Mouse (Mus musculus) cerebellum, postnatal 10 days (tissue): ENCODE results near the gene Zfp365.

Experiments
- DNase-seq, 2 experiments: peaks; one replicate each; pipeline ENCODE4 v3.0.0; 2021; ENCODE audit warnings: mixed read lengths in 2 of 2

Gene Zfp365

GRCm38 (mm10) chr10:67912337-67912776 lies at the start of gene Zfp365:
Gene Zfp365, minus strand, starts transcription at chr10:67912662.
- DNase-seq, result peak; percentile 89 to 93

- DNase-seq, result no peak
Observed at GRCm38 (mm10) chr10:67959982-67960381, 47.5 kb upstream of the Zfp365 start.

GRCm38 (mm10) chr10:67955982-67956381 lies 43.5 kb upstream of the Zfp365 start:
- DNase-seq, result no peak

- DNase-seq, result no peak
Observed at GRCm38 (mm10) chr10:67951690-67952089, 39.2 kb upstream of the Zfp365 start.

- no peak for DNase-seq
Observed at GRCm38 (mm10) chr10:67950059-67950748, 37.7 kb upstream of the Zfp365 start.

- no peak for DNase-seq
Observed at GRCm38 (mm10) chr10:67943513-67943912, 31.1 kb upstream of the Zfp365 start.

- no peak for DNase-seq
Observed at GRCm38 (mm10) chr10:67939546-67939945, 27.1 kb upstream of the Zfp365 start.

GRCm38 (mm10) chr10:67937775-67938174 lies 25.3 kb upstream of the Zfp365 start:
- DNase-seq, result no peak

- DNase-seq, result no peak
Observed at GRCm38 (mm10) chr10:67936944-67937343, 24.5 kb upstream of the Zfp365 start.

GRCm38 (mm10) chr10:67932780-67933179 lies 20.3 kb upstream of the Zfp365 start:
- DNase-seq, result no peak

GRCm38 (mm10) chr10:67931328-67931727 lies 18.9 kb upstream of the Zfp365 start:
- DNase-seq, result no peak

- no peak for DNase-seq
Observed at GRCm38 (mm10) chr10:67928584-67928983, 16.1 kb upstream of the Zfp365 start.

GRCm38 (mm10) chr10:67927718-67928455 lies 15.4 kb upstream of the Zfp365 start:
- no peak for DNase-seq

- DNase-seq, result no peak
Observed at GRCm38 (mm10) chr10:67924030-67924429, 11.6 kb upstream of the Zfp365 start.

GRCm38 (mm10) chr10:67921777-67922176 lies 9.3 kb upstream of the Zfp365 start:
- no peak for DNase-seq

- DNase-seq, result no peak
Observed at GRCm38 (mm10) chr10:67919706-67920105, 7.2 kb upstream of the Zfp365 start.

- no peak for DNase-seq
Observed at GRCm38 (mm10) chr10:67918194-67918899, 5.9 kb upstream of the Zfp365 start.

- DNase-seq, result no peak
Observed at GRCm38 (mm10) chr10:67917356-67917755, 4.9 kb upstream of the Zfp365 start.

GRCm38 (mm10) chr10:67911447-67912336 lies 770 bp downstream of the Zfp365 start:
- peak in 1 of 2 experiments; percentile 8 for DNase-seq

- DNase-seq, result no peak
Observed at GRCm38 (mm10) chr10:67907931-67908330, 4.5 kb downstream of the Zfp365 start.

GRCm38 (mm10) chr10:67906926-67907325 lies 5.5 kb downstream of the Zfp365 start:
- DNase-seq, result no peak

- DNase-seq, result no peak
Observed at GRCm38 (mm10) chr10:67906063-67906462, 6.4 kb downstream of the Zfp365 start.

GRCm38 (mm10) chr10:67903387-67903786 lies 9.1 kb downstream of the Zfp365 start:
- no peak for DNase-seq
